Mouse (Mus musculus): ENCODE data around the gene S100b. TPM values are rescaled to one million over a fixed set of nuclear protein-coding genes. Genes with fewer than 3 reads are reported as not detected.

The S100b gene
- total and polyA plus RNA-seq, 2 experiments from 2014 or later = 3.2 to 3.6 TPM

GRCm38 (mm10) chr10:76259566-76260232 lies 6.0 kb downstream of the S100b start:
- H3K27me3 ChIP-seq (ENCODE audit: insufficient read depth, low read length) = no peaks in the 10 kb centered on the region
- DNase-seq (no peak), ATAC-seq (no peak)
- no peaks in the 10 kb centered on the region for H3K4me1 ChIP-seq (ENCODE audit: insufficient read depth)
- whole genome bisulfite sequencing = 82% methylated on average over 18 of the region's 18 CpGs
- no peak overlapping the region for H3K27ac ChIP-seq (ENCODE audit: low read depth, low read length)
- H3K4me3 ChIP-seq (ENCODE audit: low read depth, low read length) = no peak overlapping the region
- no peaks in the 10 kb centered on the region for H3K9me3 ChIP-seq (ENCODE audit: low read length)
- peaks cover 17% of the 10 kb centered on the region for H3K36me3 ChIP-seq (ENCODE audit: insufficient read depth)
- no peak overlapping the region for H3K4me2 ChIP-seq (ENCODE audit: low read depth)
- H3K9ac ChIP-seq = no peak overlapping the region
- no peak for TF ChIP-seq CTCF (IDR thresholded peaks at IDR 0.05; ENCODE audit: low read depth)

DNA sequence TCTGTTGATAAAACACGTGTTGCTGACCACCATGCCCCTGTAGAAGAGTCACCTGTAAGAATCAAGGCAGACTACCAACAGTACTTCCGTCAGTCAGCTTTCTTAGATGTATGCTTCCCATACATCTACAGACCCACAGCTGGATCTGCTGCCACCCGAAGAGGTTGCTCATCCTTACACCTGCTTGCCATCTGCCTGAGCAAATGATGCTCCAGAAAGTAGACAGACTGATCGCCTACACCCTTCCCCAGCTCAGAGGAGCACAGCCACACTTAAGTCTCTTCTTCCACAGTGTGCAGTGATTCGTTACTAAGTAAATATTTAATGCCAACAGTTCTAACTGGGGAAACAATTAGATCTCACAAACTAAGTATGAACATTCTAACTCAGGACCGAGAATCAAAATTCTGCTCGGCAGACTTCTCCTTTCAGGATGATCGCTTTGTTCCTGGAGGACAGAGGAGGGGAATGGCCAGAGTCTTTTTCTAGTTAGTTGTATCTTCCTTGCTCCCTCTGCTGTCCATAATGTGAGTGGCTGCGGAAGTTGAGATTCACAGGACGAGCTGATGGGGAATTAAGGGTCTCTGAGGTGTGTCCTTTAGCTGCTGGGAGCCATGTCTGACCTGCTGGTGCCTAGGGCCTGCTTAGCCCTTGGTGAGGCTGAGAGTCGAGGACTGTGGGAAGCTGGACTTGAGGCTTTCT lies 6.9 kb downstream of the S100b start:
- no peaks in the 10 kb centered on the region for H3K4me1 ChIP-seq (ENCODE audit: insufficient read depth)
- TF ChIP-seq CTCF (IDR thresholded peaks at IDR 0.05; ENCODE audit: low read depth) = peak; percentile 61
- H3K4me2 ChIP-seq (ENCODE audit: low read depth) = no peak overlapping the region
- peaks cover 24% of the 10 kb centered on the region for H3K36me3 ChIP-seq (ENCODE audit: insufficient read depth)
- 59% methylated on average over 11 of the region's 11 CpGs for WGBS
- no peak overlapping the region for H3K9ac ChIP-seq
- H3K9me3 ChIP-seq (ENCODE audit: low read length) = no peaks in the 10 kb centered on the region
- no peak overlapping the region for H3K27ac ChIP-seq (ENCODE audit: low read depth, low read length)
- H3K4me3 ChIP-seq (ENCODE audit: low read depth, low read length) = no peak overlapping the region
- ATAC-seq (0 out of 2 replicates have a peak, but pooled peaks have one; percentile 15), DNase-seq (peak; percentile 26)
- no peaks in the 10 kb centered on the region for H3K27me3 ChIP-seq (ENCODE audit: insufficient read depth, low read length)

DNA sequence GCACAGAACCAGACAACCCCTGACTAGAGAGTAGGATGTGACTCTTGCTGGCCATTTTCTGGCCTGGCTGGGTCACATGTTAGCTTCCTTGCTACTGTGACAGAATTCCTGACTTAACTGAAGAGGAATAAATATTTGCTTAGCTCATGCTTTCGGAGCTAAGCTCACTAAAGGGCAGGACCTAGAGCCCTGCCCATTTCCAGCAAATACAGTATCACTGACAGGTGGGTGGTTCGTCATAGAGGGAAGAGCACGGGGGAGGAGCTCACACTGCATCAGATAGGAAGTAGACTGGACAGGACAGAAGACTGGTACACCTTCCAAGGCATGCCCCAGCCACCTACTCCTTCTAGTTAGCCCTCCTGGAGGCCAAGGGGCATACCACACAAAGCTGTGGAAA lies 7.8 kb downstream of the S100b start:
- no peak overlapping the region for H3K9ac ChIP-seq
- no peaks in the 10 kb centered on the region for H3K27me3 ChIP-seq (ENCODE audit: insufficient read depth, low read length)
- TF ChIP-seq CTCF (IDR thresholded peaks at IDR 0.05; ENCODE audit: low read depth) = no peak
- H3K4me3 ChIP-seq (ENCODE audit: low read depth, low read length) = no peak overlapping the region
- no peak overlapping the region for H3K4me2 ChIP-seq (ENCODE audit: low read depth)
- DNase-seq (no peak), ATAC-seq (no peak)
- H3K27ac ChIP-seq (ENCODE audit: low read depth, low read length) = no peak overlapping the region
- peaks cover 33% of the 10 kb centered on the region for H3K36me3 ChIP-seq (ENCODE audit: insufficient read depth)
- no peaks in the 10 kb centered on the region for H3K4me1 ChIP-seq (ENCODE audit: insufficient read depth)
- WGBS = 87% methylated on average over 3 of the region's 3 CpGs
- H3K9me3 ChIP-seq (ENCODE audit: low read length) = no peaks in the 10 kb centered on the region

DNA sequence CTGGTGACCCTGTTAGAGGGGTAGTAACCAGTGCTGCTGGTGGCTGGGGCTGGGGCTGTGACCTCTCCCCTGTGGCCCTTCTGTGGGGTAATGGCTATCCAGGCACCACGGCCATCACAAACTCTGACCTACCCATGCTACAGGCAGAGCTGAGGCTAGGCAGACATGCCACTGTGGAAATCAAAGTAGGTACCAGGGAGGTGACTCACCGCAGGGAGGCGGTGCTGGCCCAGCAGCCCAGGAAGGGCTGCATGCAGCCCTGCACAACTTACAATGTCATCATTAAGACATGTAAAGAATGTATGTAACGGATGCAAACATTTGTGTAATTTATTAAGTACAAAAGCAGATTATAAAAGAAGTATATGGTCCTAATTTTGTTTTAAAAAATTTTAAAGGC lies 8.8 kb downstream of the S100b start:
- Histone ChIP-seq H3K4me3 (ENCODE audit: low read depth, low read length) (no peak overlapping the region), H3K27ac (ENCODE audit: low read depth, low read length) (no peak overlapping the region), H3K9me3 (ENCODE audit: low read length) (no peaks in the 10 kb centered on the region), H3K36me3 (ENCODE audit: insufficient read depth) (peaks cover 40% of the 10 kb centered on the region), H3K4me2 (ENCODE audit: low read depth) (no peak overlapping the region), H3K9ac (no peak overlapping the region), H3K4me1 (ENCODE audit: insufficient read depth) (no peaks in the 10 kb centered on the region), H3K27me3 (ENCODE audit: insufficient read depth, low read length) (no peaks in the 10 kb centered on the region)
- TF ChIP-seq CTCF (IDR thresholded peaks at IDR 0.05; ENCODE audit: low read depth) = no peak
- WGBS = 84% methylated on average over 4 of the region's 4 CpGs
- no peak for ATAC-seq
- no peak for DNase-seq

DNA sequence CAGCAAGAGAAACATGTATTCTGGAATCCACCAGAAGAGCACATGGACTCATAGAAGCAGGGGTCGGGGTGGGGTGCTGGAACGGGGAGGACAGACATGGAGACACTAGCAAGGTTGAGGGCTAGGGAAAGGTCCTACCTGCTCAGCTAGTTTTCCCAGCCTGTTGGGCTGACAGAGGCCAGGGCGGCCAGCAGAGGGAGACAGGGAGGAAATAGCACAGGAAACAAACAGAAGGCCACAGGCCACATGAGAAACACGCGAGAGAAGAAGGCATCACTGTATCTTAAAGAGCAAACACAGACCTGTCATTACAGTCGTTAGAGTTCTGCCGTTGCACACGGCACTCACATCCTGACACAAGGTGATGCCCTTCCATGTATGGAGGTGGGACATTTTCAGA lies 17.6 kb downstream of the S100b start:
- no peaks in the 10 kb centered on the region for H3K27me3 ChIP-seq (ENCODE audit: insufficient read depth, low read length)
- DNase-seq (peak; percentile 18), ATAC-seq (0 out of 2 replicates have a peak, but pooled peaks have one; percentile 45)
- H3K4me1 ChIP-seq (ENCODE audit: insufficient read depth) = no peaks in the 10 kb centered on the region
- H3K27ac ChIP-seq (ENCODE audit: low read depth, low read length) = no peak overlapping the region
- H3K9me3 ChIP-seq (ENCODE audit: low read length) = no peaks in the 10 kb centered on the region
- peak; percentile 60 for TF ChIP-seq CTCF (IDR thresholded peaks at IDR 0.05; ENCODE audit: low read depth)
- no peak overlapping the region for H3K9ac ChIP-seq
- H3K4me2 ChIP-seq (ENCODE audit: low read depth) = no peak overlapping the region
- no peak overlapping the region for H3K4me3 ChIP-seq (ENCODE audit: low read depth, low read length)
- peaks cover 81% of the 10 kb centered on the region for H3K36me3 ChIP-seq (ENCODE audit: insufficient read depth)
- 57% methylated on average over 8 of the region's 8 CpGs for WGBS

DNA sequence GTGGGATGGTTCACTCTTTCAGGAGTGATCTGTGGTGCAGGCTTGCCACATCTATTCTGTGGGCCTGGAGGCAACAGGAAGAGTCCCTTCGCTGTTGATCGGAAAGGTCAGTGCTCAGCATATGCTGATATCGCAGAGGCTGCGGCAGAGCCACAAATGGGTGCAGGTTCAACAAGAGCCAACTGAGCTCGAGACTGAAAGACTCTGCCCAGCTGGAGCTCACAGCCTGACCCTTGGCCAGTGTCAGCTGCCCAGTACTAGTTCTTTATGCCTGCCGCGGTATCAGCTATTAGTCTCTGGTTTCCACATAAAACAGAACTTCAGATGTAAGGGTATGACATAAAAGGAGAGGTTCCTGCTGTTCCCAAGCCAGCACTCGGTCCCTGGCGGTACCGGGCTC lies 21.6 kb downstream of the S100b start:
- peaks cover 86% of the 10 kb centered on the region for H3K36me3 ChIP-seq (ENCODE audit: insufficient read depth)
- DNase-seq (no peak), ATAC-seq (no peak)
- no peak overlapping the region for H3K27ac ChIP-seq (ENCODE audit: low read depth, low read length)
- no peaks in the 10 kb centered on the region for H3K4me1 ChIP-seq (ENCODE audit: insufficient read depth)
- no peak for TF ChIP-seq CTCF (IDR thresholded peaks at IDR 0.05; ENCODE audit: low read depth)
- H3K4me2 ChIP-seq (ENCODE audit: low read depth) = no peak overlapping the region
- no peaks in the 10 kb centered on the region for H3K9me3 ChIP-seq (ENCODE audit: low read length)
- H3K4me3 ChIP-seq (ENCODE audit: low read depth, low read length) = no peak overlapping the region
- WGBS = 82% methylated on average over 10 of the region's 10 CpGs
- no peaks in the 10 kb centered on the region for H3K27me3 ChIP-seq (ENCODE audit: insufficient read depth, low read length)
- no peak overlapping the region for H3K9ac ChIP-seq

DNA sequence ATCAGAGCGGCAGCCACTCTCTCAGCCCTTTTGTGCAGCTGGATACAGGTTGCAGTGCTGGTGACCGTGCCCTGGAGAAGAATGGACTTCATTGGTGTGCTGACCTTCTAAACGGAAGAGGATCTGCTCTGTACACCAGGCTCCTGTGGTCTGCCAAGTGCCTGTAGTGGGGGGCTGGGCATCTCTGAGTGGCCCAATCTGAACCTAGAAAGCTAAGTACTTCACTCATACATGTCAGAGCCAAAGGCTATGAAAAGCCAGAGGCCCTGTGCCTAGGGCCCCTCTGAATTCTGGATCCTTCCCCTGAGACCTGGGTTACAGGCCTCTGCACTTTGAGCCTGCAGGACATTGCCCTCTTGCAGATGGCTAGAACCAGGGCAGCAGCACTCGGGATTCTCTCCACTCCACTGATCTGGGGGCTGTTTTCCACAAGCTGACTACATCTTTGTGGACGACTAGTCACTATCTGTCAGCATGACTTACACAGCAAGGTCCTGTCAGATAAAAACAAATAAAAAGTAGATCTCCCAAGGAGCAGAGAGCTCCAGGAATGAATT lies 25.0 kb downstream of the S100b start:
- Histone ChIP-seq H3K4me3 (ENCODE audit: low read depth, low read length) (no peak overlapping the region), H3K9ac (no peak overlapping the region), H3K36me3 (ENCODE audit: insufficient read depth) (peaks cover 81% of the 10 kb centered on the region), H3K4me1 (ENCODE audit: insufficient read depth) (no peaks in the 10 kb centered on the region), H3K9me3 (ENCODE audit: low read length) (no peaks in the 10 kb centered on the region), H3K4me2 (ENCODE audit: low read depth) (no peak overlapping the region), H3K27me3 (ENCODE audit: insufficient read depth, low read length) (no peaks in the 10 kb centered on the region), H3K27ac (ENCODE audit: low read depth, low read length) (no peak overlapping the region)
- 75% methylated on average over 5 of the region's 5 CpGs for WGBS
- no peak for TF ChIP-seq CTCF (IDR thresholded peaks at IDR 0.05; ENCODE audit: low read depth)
- ATAC-seq = no peak
- DNase-seq = no peak
